Mouse (Mus musculus) v-Abl transformed pro-B cells (cell line): ENCODE data around the gene Dmd.

Source experiments
- in situ Hi-C, 2 experiments: fragments of 400-800 bp; cut with MboI; formaldehyde crosslinking; loops; one replicate each; pipeline ENCODE4 v1.15.1; 2025; ENCODE audit not compliant: unreplicated experiment in 2 of 2

Dmd gene

DNA sequence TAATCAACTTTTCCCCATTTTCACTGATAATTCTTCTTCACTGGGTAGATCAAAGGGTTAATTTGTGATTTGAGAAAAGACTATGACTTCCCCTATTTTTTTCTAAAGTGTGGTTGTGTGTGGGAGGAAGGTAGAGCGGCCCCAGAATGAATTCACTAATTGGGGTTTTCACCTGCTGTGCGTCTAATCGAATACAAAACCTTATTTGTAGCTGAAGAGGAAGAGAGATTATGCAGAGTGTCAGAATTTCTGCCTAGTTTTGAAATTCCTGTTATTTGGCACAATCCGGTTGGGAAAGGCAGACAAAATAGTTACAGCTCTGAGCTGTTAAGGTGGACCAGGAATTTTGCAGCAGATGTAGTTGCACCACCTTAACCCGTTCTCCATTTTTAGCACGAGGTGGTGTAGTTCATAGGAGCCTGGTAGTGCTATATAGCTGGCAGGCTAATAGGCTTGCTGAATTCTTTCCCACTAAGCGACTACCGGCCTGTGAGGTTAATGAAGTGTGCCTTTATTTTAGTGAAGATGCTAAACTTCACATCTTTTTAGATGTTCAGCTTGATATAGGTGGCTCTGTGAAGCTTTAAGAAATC is 2092.9 kb downstream of the Dmd start:
- in situ Hi-C loops, result no loop called here

- in situ Hi-C loops, result no loop called here
Measured at GRCm38 (mm10) chrX:85046631-85047030, 2098.0 kb downstream of the Dmd start.

GRCm38 (mm10) chrX:85048141-85049110 is 2099.8 kb downstream of the Dmd start:
- in situ Hi-C loops, result no loop called here

GRCm38 (mm10) chrX:85049593-85049992 is 2100.9 kb downstream of the Dmd start:
- in situ Hi-C loops, result no loop called here

DNA sequence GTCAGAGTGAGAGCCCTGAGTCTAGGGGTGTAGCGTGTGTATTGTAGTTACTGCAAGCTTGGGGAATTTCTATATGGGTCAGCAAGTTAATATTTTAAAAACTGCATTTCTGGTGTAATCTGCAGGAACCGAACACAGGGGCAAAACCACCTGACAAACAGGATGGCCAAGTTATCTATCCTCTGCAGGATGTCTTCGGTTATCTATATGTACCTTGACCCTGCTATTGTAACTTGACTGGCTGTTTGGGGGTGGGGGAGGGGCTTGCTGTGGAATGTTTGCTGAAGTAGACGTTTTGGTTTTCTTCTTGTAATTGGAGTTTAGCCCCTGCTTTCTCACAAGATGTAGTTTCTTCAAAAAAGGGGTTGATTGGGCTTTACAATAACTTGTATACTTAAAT is 2124.9 kb downstream of the Dmd start:
- in situ Hi-C loops, result no loop called here

GRCm38 (mm10) chrX:85076845-85077244 is 2128.2 kb downstream of the Dmd start:
- in situ Hi-C loops, result no loop called here

DNA sequence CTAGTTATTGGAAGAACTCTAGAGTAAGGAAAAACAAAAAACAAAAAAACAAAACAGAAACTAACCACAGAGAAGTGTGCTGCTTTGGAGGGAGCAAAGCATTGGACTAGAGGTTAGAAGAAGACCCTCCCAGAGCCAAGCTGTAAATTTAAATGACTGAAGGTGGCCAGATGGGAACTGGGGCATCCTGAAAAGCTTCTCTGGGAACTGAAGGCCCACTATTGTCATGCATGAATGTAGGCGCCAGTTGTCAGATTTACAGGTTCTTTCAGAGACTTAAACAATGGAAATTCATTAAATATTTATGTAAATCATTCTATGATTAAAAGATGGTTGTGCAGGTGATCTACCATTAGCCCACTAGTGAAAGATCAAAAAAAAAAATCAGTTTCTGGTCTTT is 2128.9 kb downstream of the Dmd start:
- in situ Hi-C loops, result no loop called here

GRCm38 (mm10) chrX:85079174-85079573 is 2130.5 kb downstream of the Dmd start:
- in situ Hi-C loops, result no loop called here

DNA sequence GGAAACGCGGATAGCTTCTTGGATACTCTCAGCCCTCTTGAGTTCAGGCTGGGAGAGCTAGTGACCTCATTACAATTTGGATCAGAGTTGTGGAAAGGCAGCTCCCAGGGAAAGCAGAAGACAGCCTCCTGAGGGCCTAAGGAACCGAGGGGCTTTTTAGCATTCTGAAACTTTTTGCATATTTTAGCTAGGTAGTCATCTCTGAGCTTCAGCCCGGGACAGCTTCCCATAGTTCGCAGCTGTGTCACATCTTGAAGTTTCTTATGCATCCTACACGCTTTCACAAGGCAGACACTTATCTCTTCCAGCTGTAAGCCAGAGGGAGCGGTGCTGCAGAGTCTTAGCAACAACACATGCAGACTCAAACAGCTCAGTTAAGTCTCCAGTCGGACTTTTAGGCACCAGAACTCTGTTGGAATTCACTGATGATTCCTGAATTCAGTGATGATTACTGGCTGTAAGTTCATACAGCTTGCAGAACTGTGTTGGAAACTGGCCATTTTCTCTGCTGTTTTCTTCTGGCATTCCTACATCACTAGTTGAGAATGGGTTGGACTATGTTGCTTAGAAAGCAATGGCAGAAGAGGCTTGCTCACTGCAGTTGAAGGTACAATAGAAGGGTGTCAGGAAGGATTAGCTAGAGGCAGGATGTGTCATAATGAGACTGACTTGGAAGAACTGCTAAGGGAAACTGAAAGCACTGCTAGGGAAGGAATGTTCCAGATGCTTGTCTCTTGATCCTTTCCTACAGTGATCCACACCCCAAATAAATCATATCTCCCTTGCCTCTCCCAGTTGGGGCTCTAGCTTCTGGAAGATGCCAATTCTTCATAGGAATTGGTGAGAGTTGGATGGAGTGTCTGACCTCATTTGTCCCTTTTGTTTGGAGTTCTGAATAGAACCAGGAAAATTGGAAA is 2135.8 kb downstream of the Dmd start:
- in situ Hi-C loops, result no loop called here

DNA sequence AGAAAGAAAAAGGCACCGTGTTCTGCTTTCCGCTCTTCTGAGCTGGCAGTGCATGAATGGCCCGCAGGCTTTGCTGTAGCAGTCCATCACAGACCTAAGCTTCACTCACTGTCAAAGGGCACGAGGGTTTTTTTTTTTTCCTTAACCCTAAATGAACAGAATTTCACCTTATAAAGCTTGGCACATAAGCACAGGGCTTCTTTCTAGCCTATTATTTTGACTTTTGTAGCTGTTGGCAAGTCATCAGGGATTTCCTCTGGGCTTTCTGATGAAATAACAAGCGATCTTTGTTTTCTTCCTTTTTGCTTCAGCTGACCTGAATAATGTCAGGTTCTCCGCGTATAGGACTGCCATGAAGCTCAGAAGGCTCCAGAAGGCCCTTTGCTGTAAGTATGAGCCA is 2140.8 kb downstream of the Dmd start:
- in situ Hi-C loops, result no loop called here

- in situ Hi-C loops, result no loop called here
Measured at GRCm38 (mm10) chrX:85093354-85093753, 2144.7 kb downstream of the Dmd start.

- in situ Hi-C loops, result no loop called here
Measured at GRCm38 (mm10) chrX:85098691-85099090, 2150.0 kb downstream of the Dmd start.

DNA sequence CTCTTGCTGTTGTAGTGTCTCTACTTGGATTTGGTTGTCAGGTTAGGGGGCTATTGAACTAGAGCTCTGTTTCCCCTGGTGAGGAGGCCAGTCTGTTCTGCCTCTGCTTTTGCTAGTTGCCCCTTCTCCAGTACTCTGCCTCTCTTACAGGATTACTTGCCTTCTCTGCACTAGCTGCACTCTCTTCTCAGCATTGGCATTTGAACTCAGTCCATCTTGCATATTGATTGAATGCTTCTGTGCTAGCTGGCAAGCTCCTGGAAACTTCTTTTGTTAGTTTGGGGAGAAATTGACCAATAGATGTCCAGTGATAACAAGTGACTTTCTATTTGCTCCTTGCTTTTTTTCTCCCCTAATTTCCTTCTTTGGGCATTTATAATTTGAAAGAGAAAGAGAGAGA is 2163.7 kb downstream of the Dmd start:
- in situ Hi-C loops, result no loop called here

- in situ Hi-C loops, result no loop called here
Measured at GRCm38 (mm10) chrX:85132706-85133105, 2184.0 kb downstream of the Dmd start.

DNA sequence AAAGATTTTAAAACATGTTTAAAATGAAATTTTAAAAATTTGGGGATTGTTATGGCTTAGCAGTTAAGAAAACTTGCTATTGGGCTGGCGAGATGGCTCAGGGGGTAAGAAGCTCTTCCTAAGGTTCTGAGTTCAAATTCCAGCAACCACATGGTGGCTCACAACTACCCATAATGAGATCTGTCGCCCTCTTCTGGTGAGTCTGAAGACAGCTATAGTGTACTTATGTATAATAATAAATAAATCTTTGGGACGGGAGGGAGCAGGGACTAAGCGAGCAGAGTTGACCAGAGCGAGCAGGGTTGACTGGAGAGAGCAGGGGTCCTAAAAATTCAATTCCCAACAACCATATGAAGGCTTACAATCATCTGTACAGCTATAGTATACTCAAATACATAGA is 2188.6 kb downstream of the Dmd start:
- in situ Hi-C loops, result no loop called here

DNA sequence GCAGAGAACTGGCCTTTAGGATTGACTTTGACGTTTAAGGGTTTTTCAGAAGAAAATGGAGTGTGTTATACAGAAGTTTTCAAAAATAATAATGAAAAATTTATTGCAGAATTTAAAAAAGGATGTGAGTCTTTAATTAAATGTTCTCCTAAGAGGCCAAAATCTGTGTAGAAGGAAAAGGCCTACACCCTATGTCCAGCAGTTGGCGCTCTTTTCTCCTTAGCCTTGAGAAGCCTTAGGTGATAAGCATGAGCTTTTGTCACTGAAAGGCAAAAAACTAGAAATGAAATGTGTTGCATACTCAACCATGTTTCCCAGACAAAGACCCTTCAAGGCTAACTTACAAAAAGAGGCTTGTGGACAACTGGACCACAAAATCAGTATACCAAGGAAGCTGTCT is 2222.6 kb downstream of the Dmd start:
- in situ Hi-C loops, result no loop called here

DNA sequence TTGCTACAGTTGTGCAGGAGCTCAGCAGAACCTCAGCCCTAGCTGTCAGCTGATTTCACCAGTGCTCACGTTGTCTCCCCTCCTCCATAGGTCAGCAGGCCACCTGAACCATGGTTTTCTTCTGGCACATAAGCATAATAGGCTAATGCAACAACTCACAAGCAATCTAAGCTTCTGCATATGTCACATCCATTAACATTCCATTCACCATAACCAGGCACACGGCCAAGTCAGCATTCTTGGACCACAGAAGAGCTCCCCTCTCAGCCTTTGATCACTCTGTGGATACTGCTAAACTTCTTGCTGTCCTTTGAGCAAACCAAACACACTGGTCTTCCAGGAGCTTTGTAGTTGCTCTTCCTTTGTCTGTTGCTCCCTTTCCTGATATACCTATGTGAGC is 2238.9 kb downstream of the Dmd start:
- in situ Hi-C loops, result no loop called here

- in situ Hi-C loops, result no loop called here
Measured at GRCm38 (mm10) chrX:85193856-85194255, 2245.2 kb downstream of the Dmd start.

DNA sequence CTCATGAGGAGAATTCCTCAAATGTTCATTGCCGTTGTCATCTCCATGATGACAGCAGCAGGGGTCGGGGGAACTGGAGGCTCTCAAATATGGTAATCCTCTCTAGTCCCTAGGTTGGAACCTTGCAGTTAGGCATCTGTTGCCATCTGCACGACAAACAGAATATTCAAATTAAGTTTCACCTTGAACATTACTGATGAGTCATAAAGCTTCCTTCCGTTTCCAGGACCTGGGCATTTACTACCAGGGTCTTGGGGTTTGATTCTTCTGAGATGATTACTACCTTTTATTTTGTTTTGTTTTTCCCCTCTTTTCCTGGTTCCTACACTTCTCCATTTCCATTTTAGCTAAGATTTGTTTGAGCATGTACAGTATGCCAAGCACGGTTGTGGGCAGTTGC is 2249.0 kb downstream of the Dmd start:
- in situ Hi-C loops, result no loop called here

DNA sequence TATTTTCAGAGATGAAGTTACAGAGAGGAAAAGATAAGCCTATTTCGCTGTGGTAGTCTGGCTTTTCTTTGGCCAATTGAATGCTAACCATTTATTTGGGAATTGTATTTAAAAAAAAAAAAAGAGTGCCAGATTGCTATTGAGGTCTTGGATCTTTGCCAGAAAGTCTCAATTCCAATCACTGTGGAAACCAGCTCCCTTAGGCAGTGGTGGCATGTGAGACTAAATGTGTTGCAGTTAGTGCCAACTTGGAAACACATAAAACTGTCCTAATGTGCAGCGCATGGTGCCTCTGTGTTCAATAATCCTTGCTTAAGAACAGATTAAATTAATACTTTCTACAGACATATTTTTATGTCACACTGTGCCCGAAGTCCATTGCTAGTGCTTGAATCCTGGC is 2250.7 kb downstream of the Dmd start:
- in situ Hi-C loops, result no loop called here

DNA sequence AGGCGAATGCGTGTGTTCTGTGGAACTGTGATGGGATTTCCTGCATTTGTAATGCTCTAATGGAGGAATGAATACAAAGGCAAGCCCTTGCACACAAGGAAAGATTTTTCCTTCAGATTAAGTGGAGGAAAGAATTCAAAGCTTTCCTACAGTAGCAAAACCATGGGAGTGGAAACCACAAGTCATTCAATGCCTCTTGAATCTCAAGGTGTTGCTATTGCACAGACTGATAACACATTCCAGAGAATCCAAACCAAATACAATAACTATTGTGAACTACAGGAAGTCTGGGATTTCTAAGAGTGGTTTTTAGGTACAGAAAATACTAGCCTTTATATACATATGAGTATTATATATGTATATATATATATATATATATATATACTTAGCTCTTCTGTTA is 2258.3 kb downstream of the Dmd start:
- in situ Hi-C loops, result no loop called here
